ENCODE assay signal across 17 mouse cellular contexts in genomic region chr10:11429059-11429812, GRCm38 (mm10).
"Had no signal": no experiment of that assay in that cellular context is flagged by ENCODE, and none has a peak within 500 bp of the region (broad histone marks: within the 10 kb centered on the region; RNA-seq: fewer than 3 reads in every experiment).

No protein-coding gene starts in this region.

- H3K4me2 ChIP-seq: kidney, embryonic 15.5 days; liver, embryonic 11.5 days; liver, embryonic 15.5 days; midbrain, embryonic 12.5 days; neural tube, embryonic 15.5 days; stomach, embryonic 15.5 days had no signal

- H3K9me3 ChIP-seq: kidney, embryonic 15.5 days; limb, embryonic 10.5 days; liver, embryonic 15.5 days; midbrain, embryonic 12.5 days; neural tube, embryonic 15.5 days; stomach, embryonic 15.5 days had no signal

- H3K36me3 ChIP-seq: kidney, embryonic 15.5 days; limb, embryonic 10.5 days; liver, embryonic 15.5 days; midbrain, embryonic 12.5 days; neural tube, embryonic 15.5 days; stomach, embryonic 15.5 days had no signal

- DNase-seq: kidney, adult 2 months; kidney, postnatal 25 days; lung, adult 2 months; lung, postnatal 10 days; lung, postnatal 4 days; right cerebral cortex, postnatal 14 days; thymus, adult 2 months; thymus, postnatal 36 days had no signal

- H3K4me1 ChIP-seq: kidney, embryonic 15.5 days; limb, embryonic 10.5 days; liver, embryonic 15.5 days; midbrain, embryonic 12.5 days; neural tube, embryonic 15.5 days; stomach, embryonic 15.5 days had no signal

- H3K9ac ChIP-seq: kidney, embryonic 15.5 days; liver, embryonic 15.5 days; midbrain, embryonic 12.5 days; neural tube, embryonic 15.5 days; stomach, embryonic 15.5 days had no signal

- H3K27me3 ChIP-seq: kidney, embryonic 15.5 days; liver, embryonic 15.5 days; midbrain, embryonic 12.5 days; neural tube, embryonic 15.5 days; stomach, embryonic 15.5 days had no signal

- H3K27ac ChIP-seq: kidney, embryonic 15.5 days; left cerebral cortex, adult 2 months; limb, embryonic 10.5 days; liver, embryonic 15.5 days; midbrain, embryonic 12.5 days; neural tube, embryonic 15.5 days; stomach, embryonic 15.5 days had no signal

- H3K4me3 ChIP-seq: kidney, embryonic 15.5 days; left cerebral cortex, adult 2 months; limb, embryonic 10.5 days; liver, embryonic 15.5 days; midbrain, embryonic 12.5 days; myocyte; neural tube, embryonic 15.5 days; stomach, embryonic 15.5 days had no signal
